Mouse (Mus musculus): ENCODE measurements around the gene Pnpla8.

Gene Pnpla8

GRCm38 (mm10) chr12:44327452-44327851 is 106.3 kb downstream of the Pnpla8 start:
- H3K4me3 ChIP-seq (replicated peaks; ENCODE audit: low read length), result no peak overlapping the region
- peaks cover 43% of the 10 kb centered on the region for H3K27me3 ChIP-seq (ENCODE audit: insufficient read depth, low read length)
- no peaks in the 10 kb centered on the region for H3K36me3 ChIP-seq (ENCODE audit: insufficient read depth, low read length)
- H3K4me1 ChIP-seq (replicated peaks; ENCODE audit: low read depth, low read length), result peaks cover 23% of the 10 kb centered on the region
- no peaks in the 10 kb centered on the region for H3K9me3 ChIP-seq (ENCODE audit: low read length)
- no peak for TF ChIP-seq POU5F1 (IDR thresholded peaks at IDR 0.05; ENCODE audit: borderline replicate concordance, low read length)
- TF ChIP-seq NANOG (IDR thresholded peaks at IDR 0.05; ENCODE audit: borderline replicate concordance, low read length), result no peak
- TF ChIP-seq CTCF (conservative IDR thresholded peaks at IDR 0.05; ENCODE audit: low read length), result peak; percentile 13; the same call in 1 of the 2 replicates

GRCm38 (mm10) chr12:44328381-44329315 is 107.5 kb downstream of the Pnpla8 start, which contains the start of gene Nrcam:
TSS of gene Nrcam (plus strand) at chr12:44328885.
- Histone ChIP-seq H3K4me3 (replicated peaks; ENCODE audit: low read length) (peak within 1 kb of the TSS; percentile 88), H3K4me1 (replicated peaks; ENCODE audit: low read depth, low read length) (peaks cover 23% of the 10 kb centered on the region), H3K27me3 (ENCODE audit: insufficient read depth, low read length) (peaks cover 43% of the 10 kb centered on the region), H3K9me3 (ENCODE audit: low read length) (no peaks in the 10 kb centered on the region), H3K36me3 (ENCODE audit: insufficient read depth, low read length) (no peaks in the 10 kb centered on the region)
- TF ChIP-seq NANOG (IDR thresholded peaks at IDR 0.05; ENCODE audit: borderline replicate concordance, low read length), result no peak
- TF ChIP-seq CTCF (conservative IDR thresholded peaks at IDR 0.05; ENCODE audit: low read length), result no peak
- no peak for TF ChIP-seq POU5F1 (IDR thresholded peaks at IDR 0.05; ENCODE audit: borderline replicate concordance, low read length)

GRCm38 (mm10) chr12:44329316-44330215 is 108.4 kb downstream of the Pnpla8 start:
- TF ChIP-seq POU5F1 (IDR thresholded peaks at IDR 0.05; ENCODE audit: borderline replicate concordance, low read length) (no peak), NANOG (IDR thresholded peaks at IDR 0.05; ENCODE audit: borderline replicate concordance, low read length) (no peak), CTCF (conservative IDR thresholded peaks at IDR 0.05; ENCODE audit: low read length) (no peak)
- H3K9me3 ChIP-seq (ENCODE audit: low read length), result no peaks in the 10 kb centered on the region
- H3K4me1 ChIP-seq (replicated peaks; ENCODE audit: low read depth, low read length), result peaks cover 23% of the 10 kb centered on the region
- peak overlapping the region; percentile 88 for H3K4me3 ChIP-seq (replicated peaks; ENCODE audit: low read length)
- H3K27me3 ChIP-seq (ENCODE audit: insufficient read depth, low read length), result peaks cover 43% of the 10 kb centered on the region
- no peaks in the 10 kb centered on the region for H3K36me3 ChIP-seq (ENCODE audit: insufficient read depth, low read length)

GRCm38 (mm10) chr12:44330216-44330719 is 109.1 kb downstream of the Pnpla8 start:
- no peak for TF ChIP-seq NANOG (IDR thresholded peaks at IDR 0.05; ENCODE audit: borderline replicate concordance, low read length)
- TF ChIP-seq CTCF (conservative IDR thresholded peaks at IDR 0.05; ENCODE audit: low read length), result 0 out of 2 replicates have a peak, but pooled peaks have one; percentile 3
- Histone ChIP-seq H3K36me3 (ENCODE audit: insufficient read depth, low read length) (no peaks in the 10 kb centered on the region), H3K27me3 (ENCODE audit: insufficient read depth, low read length) (peaks cover 45% of the 10 kb centered on the region), H3K4me1 (replicated peaks; ENCODE audit: low read depth, low read length) (peaks cover 23% of the 10 kb centered on the region), H3K4me3 (replicated peaks; ENCODE audit: low read length) (peak overlapping the region; percentile 88), H3K9me3 (ENCODE audit: low read length) (no peaks in the 10 kb centered on the region)

GRCm38 (mm10) chr12:44337136-44337640 is 116.0 kb downstream of the Pnpla8 start:
- H3K9me3 ChIP-seq (ENCODE audit: low read length), result no peaks in the 10 kb centered on the region

GRCm38 (mm10) chr12:44338195-44338622 is 117.0 kb downstream of the Pnpla8 start:
- Histone ChIP-seq H3K4me1 (replicated peaks; ENCODE audit: low read depth, low read length) (peaks cover 16% of the 10 kb centered on the region), H3K36me3 (ENCODE audit: insufficient read depth, low read length) (no peaks in the 10 kb centered on the region), H3K4me3 (replicated peaks; ENCODE audit: low read length) (0 out of 2 replicates have a peak overlapping the region, but pooled peaks have one; percentile 10), H3K9me3 (ENCODE audit: low read length) (no peaks in the 10 kb centered on the region), H3K27me3 (ENCODE audit: insufficient read depth, low read length) (peaks cover 3% of the 10 kb centered on the region; the same call in 1 of the 2 replicates)
- TF ChIP-seq CTCF (conservative IDR thresholded peaks at IDR 0.05; ENCODE audit: low read length) (no peak), NANOG (IDR thresholded peaks at IDR 0.05; ENCODE audit: borderline replicate concordance, low read length) (no peak), POU5F1 (IDR thresholded peaks at IDR 0.05; ENCODE audit: borderline replicate concordance, low read length) (no peak)

More at GRCm38 (mm10) chr12:44337136-44337640, 116.0 kb downstream of the Pnpla8 start:
- Histone ChIP-seq H3K27me3 (ENCODE audit: insufficient read depth, low read length) (peaks cover 3% of the 10 kb centered on the region; the same call in 1 of the 2 replicates), H3K4me3 (replicated peaks; ENCODE audit: low read length) (no peak overlapping the region), H3K36me3 (ENCODE audit: insufficient read depth, low read length) (no peaks in the 10 kb centered on the region), H3K4me1 (replicated peaks; ENCODE audit: low read depth, low read length) (peaks cover 11% of the 10 kb centered on the region)
- TF ChIP-seq CTCF (conservative IDR thresholded peaks at IDR 0.05; ENCODE audit: low read length), result no peak
- no peak for TF ChIP-seq POU5F1 (IDR thresholded peaks at IDR 0.05; ENCODE audit: borderline replicate concordance, low read length)
- no peak for TF ChIP-seq NANOG (IDR thresholded peaks at IDR 0.05; ENCODE audit: borderline replicate concordance, low read length)

GRCm38 (mm10) chr12:44344075-44344474 is 122.9 kb downstream of the Pnpla8 start:
- no peaks in the 10 kb centered on the region for H3K36me3 ChIP-seq (ENCODE audit: insufficient read depth, low read length)
- no peak overlapping the region for H3K4me3 ChIP-seq (replicated peaks; ENCODE audit: low read length)
- H3K27me3 ChIP-seq (ENCODE audit: insufficient read depth, low read length), result no peaks in the 10 kb centered on the region
- no peaks in the 10 kb centered on the region for H3K9me3 ChIP-seq (ENCODE audit: low read length)
- TF ChIP-seq NANOG (IDR thresholded peaks at IDR 0.05; ENCODE audit: borderline replicate concordance, low read length) (no peak), POU5F1 (IDR thresholded peaks at IDR 0.05; ENCODE audit: borderline replicate concordance, low read length) (peak; percentile 74; the same call in 1 of the 2 replicates)
- peaks cover 23% of the 10 kb centered on the region for H3K4me1 ChIP-seq (replicated peaks; ENCODE audit: low read depth, low read length)

Data from E14TG2a.4 (cell line).